Mouse (Mus musculus): ENCODE measurements around the gene Scgb1a1. TPM values are rescaled to one million over a fixed set of nuclear protein-coding genes. Genes with fewer than 3 reads are reported as not detected.

Scgb1a1 gene
- total and polyA plus RNA-seq, 2 experiments from 2014 or later: not detected

- TF ChIP-seq CTCF (IDR thresholded peaks at IDR 0.05; ENCODE audit: low read depth): no peak
- H3K4me3 ChIP-seq (ENCODE audit: low read depth, low read length): no peak overlapping the region
- no peak overlapping the region for H3K4me2 ChIP-seq (ENCODE audit: low read depth)
- no peak for ATAC-seq
- H3K4me1 ChIP-seq (ENCODE audit: insufficient read depth): no peaks in the 10 kb centered on the region
- H3K9ac ChIP-seq: no peak overlapping the region
- DNase-seq: no peak
- H3K9me3 ChIP-seq (ENCODE audit: low read length): no peaks in the 10 kb centered on the region
- no peak overlapping the region for H3K27ac ChIP-seq (ENCODE audit: low read depth, low read length)
- H3K36me3 ChIP-seq (ENCODE audit: insufficient read depth): no peaks in the 10 kb centered on the region
- H3K27me3 ChIP-seq (ENCODE audit: insufficient read depth, low read length): no peaks in the 10 kb centered on the region
Measured at GRCm38 (mm10) chr19:9041074-9041473, 46.7 kb downstream of the Scgb1a1 start.

DNA sequence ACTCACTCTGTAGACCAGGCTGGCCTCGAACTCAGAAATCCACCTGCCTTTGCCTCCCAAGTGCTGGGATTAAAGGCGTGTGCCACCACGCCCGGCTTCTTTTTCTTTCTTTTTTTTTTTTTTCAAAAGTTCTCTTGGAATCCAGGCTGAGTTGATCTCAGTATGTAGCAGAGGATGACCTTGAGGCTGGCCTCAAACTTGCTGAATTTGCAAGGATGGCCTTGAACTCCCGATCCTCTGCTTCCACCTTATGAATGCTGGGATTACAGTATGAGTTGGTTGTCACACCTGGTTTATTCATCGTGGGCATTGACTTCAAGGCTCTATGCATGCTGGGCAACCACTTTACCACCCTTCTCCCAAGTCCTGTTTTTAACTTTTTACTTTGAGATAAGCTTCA is 47.1 kb downstream of the Scgb1a1 start:
- ATAC-seq (no peak), DNase-seq (no peak)
- 90% methylated on average over 6 of the region's 6 CpGs for WGBS
- Histone ChIP-seq H3K9ac (no peak overlapping the region), H3K36me3 (ENCODE audit: insufficient read depth) (no peaks in the 10 kb centered on the region), H3K27ac (ENCODE audit: low read depth, low read length) (no peak overlapping the region), H3K4me1 (ENCODE audit: insufficient read depth) (no peaks in the 10 kb centered on the region), H3K4me2 (ENCODE audit: low read depth) (no peak overlapping the region), H3K27me3 (ENCODE audit: insufficient read depth, low read length) (no peaks in the 10 kb centered on the region), H3K4me3 (ENCODE audit: low read depth, low read length) (no peak overlapping the region), H3K9me3 (ENCODE audit: low read length) (no peaks in the 10 kb centered on the region)
- no peak for TF ChIP-seq CTCF (IDR thresholded peaks at IDR 0.05; ENCODE audit: low read depth)

DNA sequence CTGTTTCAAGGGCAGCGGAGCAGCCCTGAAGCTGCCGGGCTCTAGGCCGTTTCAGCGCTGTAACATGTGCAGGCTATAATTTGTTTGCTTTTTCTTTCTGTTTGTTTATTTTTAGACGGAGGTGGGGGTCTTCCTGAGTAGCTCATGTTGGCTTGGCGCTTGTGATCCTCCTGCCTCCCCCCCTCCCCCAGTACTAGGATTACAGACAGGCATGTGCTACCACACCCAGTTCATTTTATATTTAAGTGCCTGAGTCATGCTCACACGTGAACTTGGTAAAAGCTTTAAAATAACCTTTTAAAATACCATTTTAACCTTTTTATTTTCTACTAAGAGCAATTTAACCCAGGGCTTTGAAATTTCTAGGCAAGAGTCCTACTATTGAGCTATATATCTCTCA is 47.8 kb downstream of the Scgb1a1 start:
- no peaks in the 10 kb centered on the region for H3K4me1 ChIP-seq (ENCODE audit: insufficient read depth)
- no peak overlapping the region for H3K9ac ChIP-seq
- no peak overlapping the region for H3K4me2 ChIP-seq (ENCODE audit: low read depth)
- H3K4me3 ChIP-seq (ENCODE audit: low read depth, low read length): no peak overlapping the region
- H3K36me3 ChIP-seq (ENCODE audit: insufficient read depth): no peaks in the 10 kb centered on the region
- no peaks in the 10 kb centered on the region for H3K27me3 ChIP-seq (ENCODE audit: insufficient read depth, low read length)
- WGBS: 64% methylated on average over 7 of the region's 7 CpGs
- no peaks in the 10 kb centered on the region for H3K9me3 ChIP-seq (ENCODE audit: low read length)
- no peak overlapping the region for H3K27ac ChIP-seq (ENCODE audit: low read depth, low read length)
- no peak for TF ChIP-seq CTCF (IDR thresholded peaks at IDR 0.05; ENCODE audit: low read depth)
- no peak for DNase-seq
- ATAC-seq: no peak

GRCm38 (mm10) chr19:9039266-9039665 is 48.5 kb downstream of the Scgb1a1 start:
- Histone ChIP-seq H3K27me3 (ENCODE audit: insufficient read depth, low read length) (no peaks in the 10 kb centered on the region), H3K27ac (ENCODE audit: low read depth, low read length) (no peak overlapping the region), H3K9ac (no peak overlapping the region), H3K9me3 (ENCODE audit: low read length) (no peaks in the 10 kb centered on the region), H3K4me3 (ENCODE audit: low read depth, low read length) (no peak overlapping the region), H3K4me1 (ENCODE audit: insufficient read depth) (no peaks in the 10 kb centered on the region), H3K4me2 (ENCODE audit: low read depth) (no peak overlapping the region), H3K36me3 (ENCODE audit: insufficient read depth) (no peaks in the 10 kb centered on the region)
- no peak for TF ChIP-seq CTCF (IDR thresholded peaks at IDR 0.05; ENCODE audit: low read depth)
- no peak for ATAC-seq
- WGBS: 85% methylated on average over 4 of the region's 4 CpGs
- no peak for DNase-seq

- no peaks in the 10 kb centered on the region for H3K27me3 ChIP-seq (ENCODE audit: insufficient read depth, low read length)
- ATAC-seq (no peak), DNase-seq (no peak)
- no peaks in the 10 kb centered on the region for H3K9me3 ChIP-seq (ENCODE audit: low read length)
- H3K4me3 ChIP-seq (ENCODE audit: low read depth, low read length): no peak overlapping the region
- no peaks in the 10 kb centered on the region for H3K36me3 ChIP-seq (ENCODE audit: insufficient read depth)
- no peaks in the 10 kb centered on the region for H3K4me1 ChIP-seq (ENCODE audit: insufficient read depth)
- no peak overlapping the region for H3K9ac ChIP-seq
- WGBS: 79% methylated on average over 3 of the region's 3 CpGs
- H3K4me2 ChIP-seq (ENCODE audit: low read depth): no peak overlapping the region
- no peak overlapping the region for H3K27ac ChIP-seq (ENCODE audit: low read depth, low read length)
- TF ChIP-seq CTCF (IDR thresholded peaks at IDR 0.05; ENCODE audit: low read depth): no peak
Measured at GRCm38 (mm10) chr19:9038136-9038535, 49.6 kb downstream of the Scgb1a1 start.

- TF ChIP-seq CTCF (IDR thresholded peaks at IDR 0.05; ENCODE audit: low read depth): no peak
- no peak for DNase-seq
- ATAC-seq: no peak
- Histone ChIP-seq H3K4me3 (ENCODE audit: low read depth, low read length) (no peak overlapping the region), H3K4me1 (ENCODE audit: insufficient read depth) (no peaks in the 10 kb centered on the region), H3K36me3 (ENCODE audit: insufficient read depth) (no peaks in the 10 kb centered on the region), H3K9ac (no peak overlapping the region), H3K27me3 (ENCODE audit: insufficient read depth, low read length) (no peaks in the 10 kb centered on the region), H3K9me3 (ENCODE audit: low read length) (no peaks in the 10 kb centered on the region), H3K4me2 (ENCODE audit: low read depth) (no peak overlapping the region), H3K27ac (ENCODE audit: low read depth, low read length) (no peak overlapping the region)
- WGBS: 52% methylated on average over 3 of the region's 3 CpGs
Measured at GRCm38 (mm10) chr19:9035101-9035500, 52.7 kb downstream of the Scgb1a1 start.

DNA sequence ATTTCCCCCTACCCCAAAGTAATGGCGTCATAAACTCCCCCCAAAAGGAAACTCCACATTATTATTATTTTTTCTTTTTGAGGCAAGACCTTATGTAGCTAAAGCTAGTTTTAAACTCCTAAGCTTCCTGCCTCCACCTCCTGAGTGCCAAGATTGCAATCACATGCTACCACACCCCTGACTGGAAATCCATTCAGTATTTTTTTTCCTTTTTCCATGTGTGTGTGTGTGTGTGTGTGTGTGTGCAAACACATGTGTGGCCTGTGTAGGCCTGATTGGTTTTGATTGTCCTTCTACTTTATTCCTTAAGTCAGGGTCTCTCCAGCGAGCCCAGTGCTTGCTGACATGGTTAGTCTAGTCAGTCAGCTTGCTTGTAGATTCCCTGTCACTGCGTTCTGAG is 53.3 kb downstream of the Scgb1a1 start:
- no peak for TF ChIP-seq CTCF (IDR thresholded peaks at IDR 0.05; ENCODE audit: low read depth)
- DNase-seq: no peak
- H3K36me3 ChIP-seq (ENCODE audit: insufficient read depth): no peaks in the 10 kb centered on the region
- WGBS: 85% methylated on average over 3 of the region's 3 CpGs
- no peaks in the 10 kb centered on the region for H3K4me1 ChIP-seq (ENCODE audit: insufficient read depth)
- no peak for ATAC-seq
- H3K9ac ChIP-seq: no peak overlapping the region
- no peaks in the 10 kb centered on the region for H3K27me3 ChIP-seq (ENCODE audit: insufficient read depth, low read length)
- no peak overlapping the region for H3K27ac ChIP-seq (ENCODE audit: low read depth, low read length)
- H3K9me3 ChIP-seq (ENCODE audit: low read length): no peaks in the 10 kb centered on the region
- no peak overlapping the region for H3K4me3 ChIP-seq (ENCODE audit: low read depth, low read length)
- H3K4me2 ChIP-seq (ENCODE audit: low read depth): no peak overlapping the region

Other genes starting within 250 kb of the Scgb1a1 start
- gene Gng3, start 248.8 kb downstream of the Scgb1a1 start, total RNA-seq (2014; rRNA removed): 68.0 and 78.5 TPM in 2 replicates
- gene Gng3, start 248.8 kb downstream of the Scgb1a1 start, polyA plus RNA-seq (2015; fragmentation: Nextera tagmentation; extraction: Ambion mirVana): 594 and 622 TPM in 2 replicates
- gene Lrrn4cl, start 237.2 kb downstream of the Scgb1a1 start, total RNA-seq (2014; rRNA removed): 1.5 and 2.6 TPM in 2 replicates
- 0.58 and 0.88 TPM in 2 replicates for gene Lrrn4cl, start 237.2 kb downstream of the Scgb1a1 start, polyA plus RNA-seq (2015; fragmentation: Nextera tagmentation; extraction: Ambion mirVana)
- 108 and 126 TPM in 2 replicates for gene Ubxn1, start 216.5 kb downstream of the Scgb1a1 start, total RNA-seq (2014; rRNA removed)
- 168 and 185 TPM in 2 replicates for gene Ubxn1, start 216.5 kb downstream of the Scgb1a1 start, polyA plus RNA-seq (2015; fragmentation: Nextera tagmentation; extraction: Ambion mirVana)
- gene Uqcc3, start 207.0 kb downstream of the Scgb1a1 start, total RNA-seq (2014; rRNA removed): 14.2 and 36.1 TPM in 2 replicates
- gene Uqcc3, start 207.0 kb downstream of the Scgb1a1 start, polyA plus RNA-seq (2015; fragmentation: Nextera tagmentation; extraction: Ambion mirVana): 59.1 TPM in 2 replicates
- 5.0 and 7.2 TPM in 2 replicates for gene Lbhd1, start 204.2 kb downstream of the Scgb1a1 start, total RNA-seq (2014; rRNA removed)
- 30.3 and 36.5 TPM in 2 replicates for gene Lbhd1, start 204.2 kb downstream of the Scgb1a1 start, polyA plus RNA-seq (2015; fragmentation: Nextera tagmentation; extraction: Ambion mirVana)
- not detected in 2 replicates for gene Gm49403, start 204.0 kb downstream of the Scgb1a1 start, total RNA-seq (2014; rRNA removed)
- not detected in 2 replicates for gene Gm49403, start 204.0 kb downstream of the Scgb1a1 start, polyA plus RNA-seq (2015; fragmentation: Nextera tagmentation; extraction: Ambion mirVana)
- gene 1810009A15Rik, start 199.1 kb downstream of the Scgb1a1 start, total RNA-seq (2014; rRNA removed): 26.0 and 37.5 TPM in 2 replicates
- 31.9 and 45.7 TPM in 2 replicates for gene 1810009A15Rik, start 199.1 kb downstream of the Scgb1a1 start, polyA plus RNA-seq (2015; fragmentation: Nextera tagmentation; extraction: Ambion mirVana)
- 0.95 TPM in 1 of 2 replicates, not detected in the other for gene Gm49416, start 199.0 kb downstream of the Scgb1a1 start, total RNA-seq (2014; rRNA removed)
- gene Gm49416, start 199.0 kb downstream of the Scgb1a1 start, polyA plus RNA-seq (2015; fragmentation: Nextera tagmentation; extraction: Ambion mirVana): 1.4 TPM in 1 of 2 replicates, not detected in the other
- gene Ints5, start 195.0 kb downstream of the Scgb1a1 start, total RNA-seq (2014; rRNA removed): 26.1 and 29.9 TPM in 2 replicates
- gene Ints5, start 195.0 kb downstream of the Scgb1a1 start, polyA plus RNA-seq (2015; fragmentation: Nextera tagmentation; extraction: Ambion mirVana): 23.6 and 26.8 TPM in 2 replicates
- gene Ganab, start 189.9 kb downstream of the Scgb1a1 start, total RNA-seq (2014; rRNA removed): 67.7 and 96.7 TPM in 2 replicates
- 47.0 and 54.0 TPM in 2 replicates for gene Ganab, start 189.9 kb downstream of the Scgb1a1 start, polyA plus RNA-seq (2015; fragmentation: Nextera tagmentation; extraction: Ambion mirVana)
- 99.6 and 120 TPM in 2 replicates for gene B3gat3, start 167.6 kb downstream of the Scgb1a1 start, total RNA-seq (2014; rRNA removed)
- 89.3 and 94.0 TPM in 2 replicates for gene B3gat3, start 167.6 kb downstream of the Scgb1a1 start, polyA plus RNA-seq (2015; fragmentation: Nextera tagmentation; extraction: Ambion mirVana)
- gene Rom1, start 158.6 kb downstream of the Scgb1a1 start, total RNA-seq (2014; rRNA removed): 2.3 and 3.5 TPM in 2 replicates
- 2.4 and 3.3 TPM in 2 replicates for gene Rom1, start 158.6 kb downstream of the Scgb1a1 start, polyA plus RNA-seq (2015; fragmentation: Nextera tagmentation; extraction: Ambion mirVana)
- gene Eml3, start 158.4 kb downstream of the Scgb1a1 start, total RNA-seq (2014; rRNA removed): 5.1 and 7.3 TPM in 2 replicates
- gene Eml3, start 158.4 kb downstream of the Scgb1a1 start, polyA plus RNA-seq (2015; fragmentation: Nextera tagmentation; extraction: Ambion mirVana): 7.5 and 8.1 TPM in 2 replicates
- 71.2 and 86.4 TPM in 2 replicates for gene Mta2, start 146.1 kb downstream of the Scgb1a1 start, total RNA-seq (2014; rRNA removed)
- 87.8 and 91.3 TPM in 2 replicates for gene Mta2, start 146.1 kb downstream of the Scgb1a1 start, polyA plus RNA-seq (2015; fragmentation: Nextera tagmentation; extraction: Ambion mirVana)
- 20.8 and 24.5 TPM in 2 replicates for gene Tut1, start 134.1 kb downstream of the Scgb1a1 start, total RNA-seq (2014; rRNA removed)
- 14.8 and 17.6 TPM in 2 replicates for gene Tut1, start 134.1 kb downstream of the Scgb1a1 start, polyA plus RNA-seq (2015; fragmentation: Nextera tagmentation; extraction: Ambion mirVana)
- 524 and 615 TPM in 2 replicates for gene Eef1g, start 120.9 kb downstream of the Scgb1a1 start, total RNA-seq (2014; rRNA removed)
- gene Eef1g, start 120.9 kb downstream of the Scgb1a1 start, polyA plus RNA-seq (2015; fragmentation: Nextera tagmentation; extraction: Ambion mirVana): 250 and 269 TPM in 2 replicates
- gene Ahnak, start 98.7 kb downstream of the Scgb1a1 start, total RNA-seq (2014; rRNA removed): 11.4 and 17.9 TPM in 2 replicates
- gene Ahnak, start 98.7 kb downstream of the Scgb1a1 start, polyA plus RNA-seq (2015; fragmentation: Nextera tagmentation; extraction: Ambion mirVana): 3.2 and 3.9 TPM in 2 replicates
- 31.2 and 31.3 TPM in 2 replicates for gene Asrgl1, start 47.7 kb upstream of the Scgb1a1 start, total RNA-seq (2014; rRNA removed)
- gene Asrgl1, start 47.7 kb upstream of the Scgb1a1 start, polyA plus RNA-seq (2015; fragmentation: Nextera tagmentation; extraction: Ambion mirVana): 30.7 and 37.4 TPM in 2 replicates